Mouse (Mus musculus) spleen, adult 12 weeks (tissue): ENCODE measurements at regions not wholly inside any gene's neighbourhood (a gene's known extent, or its start where the extent isn't known, plus 50 kb on each side); places are given as distances from the start of the nearest gene placed in this dataset.

ENCODE experiments used
- DNase-seq: peaks from one replicate; pipeline ENCODE4 v3.0.0; 2022; ENCODE audit warnings: low spot score

DNA sequence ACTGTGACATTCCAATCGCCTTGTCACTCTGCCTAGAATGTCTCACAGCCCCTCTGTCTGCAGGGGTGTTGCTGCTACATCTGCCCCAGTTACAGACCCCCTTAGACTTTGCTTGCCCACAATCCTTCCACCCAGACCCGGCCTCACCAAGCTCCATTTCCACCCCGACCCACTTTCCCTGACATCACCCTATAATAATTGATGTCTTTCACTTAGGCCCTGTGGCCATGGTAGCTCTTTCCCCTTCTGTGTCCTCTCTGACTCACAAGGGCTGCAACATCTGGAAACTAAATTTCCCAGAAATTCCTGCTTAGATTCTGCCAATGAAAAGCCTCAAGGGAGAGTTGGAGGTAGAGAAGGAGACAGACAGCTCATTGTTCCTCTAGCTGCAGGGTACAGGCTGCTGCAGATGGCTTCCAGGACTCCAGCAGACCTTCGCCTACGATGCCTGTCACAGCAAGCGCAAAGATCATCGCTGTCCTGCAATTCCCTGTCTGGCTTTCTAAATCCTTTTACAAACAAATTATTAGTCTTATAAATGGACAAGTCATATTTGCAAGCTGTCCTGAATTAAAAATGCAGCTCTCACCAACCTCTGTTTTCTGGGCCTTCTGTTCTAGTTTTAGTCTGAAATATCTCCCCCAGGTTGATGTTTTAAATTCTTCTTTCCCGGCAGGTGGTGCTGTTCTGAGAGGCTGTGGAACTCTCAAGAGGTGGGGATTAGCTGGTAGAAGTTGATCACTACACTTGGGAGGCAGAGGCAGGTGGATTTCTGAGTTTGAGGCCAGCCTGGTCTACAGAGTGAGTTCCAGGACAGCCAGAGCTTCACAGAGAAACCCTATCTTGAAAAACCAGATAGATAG lies 104.9 kb upstream of the Oxgr1 start:
- DNase-seq: no peak

DNA sequence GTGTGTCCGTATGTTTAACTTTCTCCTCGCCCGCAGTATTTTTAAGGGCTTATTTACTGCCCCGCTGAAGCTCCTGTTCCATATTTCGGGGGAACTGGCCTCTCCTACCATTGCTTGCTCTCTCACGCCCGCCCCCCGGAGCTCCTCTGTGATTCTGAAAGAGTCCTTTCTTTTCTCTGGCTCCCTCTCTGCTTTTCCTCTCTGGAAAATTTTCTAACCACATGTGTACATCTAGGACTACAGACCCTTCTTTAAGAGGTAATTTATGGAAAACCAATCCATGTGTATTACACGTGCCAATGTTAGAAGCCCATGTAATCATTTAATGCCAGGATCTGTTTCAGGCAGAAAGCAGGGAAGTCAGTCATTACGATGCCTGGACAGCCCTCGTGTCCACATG lies 106.6 kb upstream of the Oxgr1 start:
- no peak for DNase-seq

DNA sequence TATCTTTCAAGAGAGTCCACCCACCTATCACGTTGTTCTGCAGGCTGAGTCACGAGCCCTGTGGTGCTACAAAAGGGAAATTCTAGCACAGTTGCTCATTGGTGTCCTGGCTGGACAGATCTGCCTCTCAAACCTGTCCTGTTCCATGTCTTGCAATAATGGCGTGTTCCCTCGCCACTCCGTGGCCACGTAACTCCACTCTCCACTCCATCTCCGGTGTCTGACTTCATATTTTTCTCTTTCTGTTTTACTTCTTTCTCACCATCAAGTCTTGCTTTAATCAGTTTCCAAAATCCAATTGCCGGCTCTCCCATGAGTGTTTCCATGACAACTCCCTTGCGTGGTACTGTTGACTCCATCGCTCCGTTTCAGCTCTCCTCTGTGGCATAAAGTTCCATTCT lies 107.1 kb upstream of the Oxgr1 start:
- no peak for DNase-seq

- DNase-seq: no peak
These were observed 108.4 kb upstream of the Oxgr1 start for GRCm38 (mm10) chr14:120150589-120150988.

DNA sequence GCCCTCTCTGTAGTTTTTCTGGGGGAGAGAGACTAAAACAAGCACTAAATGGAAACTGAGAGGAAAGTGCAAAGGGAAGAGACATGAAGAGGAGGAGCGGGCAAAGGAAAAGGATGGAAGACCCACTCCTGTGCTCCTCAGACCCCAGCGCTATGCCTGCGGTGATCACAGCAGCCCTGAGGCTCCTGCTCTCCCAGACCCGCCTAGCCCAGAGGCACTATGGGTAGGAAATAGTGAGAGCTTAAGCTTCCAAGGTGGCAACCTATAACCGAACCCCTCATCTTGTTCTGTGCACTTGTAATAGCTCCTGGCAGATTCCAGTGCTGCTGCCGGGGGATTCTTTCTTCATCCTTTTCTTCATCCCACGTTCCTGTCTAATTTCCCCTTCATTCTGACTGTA lies 112.2 kb upstream of the Oxgr1 start:
- DNase-seq: no peak

DNA sequence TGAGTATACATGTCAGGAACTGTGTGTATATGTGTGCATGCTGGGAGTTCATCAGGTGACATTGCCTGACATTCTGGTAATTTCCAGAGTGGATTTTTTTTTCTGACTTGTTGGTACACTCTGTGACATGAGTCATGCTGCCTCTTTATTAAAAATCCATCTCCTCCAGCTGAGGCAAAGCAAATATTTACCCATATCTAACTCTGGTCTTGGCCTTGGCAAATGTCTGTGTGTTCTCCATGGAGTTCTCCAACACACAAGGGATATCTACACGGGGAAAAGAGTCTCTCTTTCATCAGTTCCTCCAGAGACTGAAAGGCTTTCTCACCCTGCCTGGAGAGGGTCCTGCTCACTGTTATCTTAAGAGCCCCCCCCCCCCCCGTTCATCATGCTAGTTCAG lies 111.3 kb upstream of the Mbnl2 start:
- DNase-seq: no peak

DNA sequence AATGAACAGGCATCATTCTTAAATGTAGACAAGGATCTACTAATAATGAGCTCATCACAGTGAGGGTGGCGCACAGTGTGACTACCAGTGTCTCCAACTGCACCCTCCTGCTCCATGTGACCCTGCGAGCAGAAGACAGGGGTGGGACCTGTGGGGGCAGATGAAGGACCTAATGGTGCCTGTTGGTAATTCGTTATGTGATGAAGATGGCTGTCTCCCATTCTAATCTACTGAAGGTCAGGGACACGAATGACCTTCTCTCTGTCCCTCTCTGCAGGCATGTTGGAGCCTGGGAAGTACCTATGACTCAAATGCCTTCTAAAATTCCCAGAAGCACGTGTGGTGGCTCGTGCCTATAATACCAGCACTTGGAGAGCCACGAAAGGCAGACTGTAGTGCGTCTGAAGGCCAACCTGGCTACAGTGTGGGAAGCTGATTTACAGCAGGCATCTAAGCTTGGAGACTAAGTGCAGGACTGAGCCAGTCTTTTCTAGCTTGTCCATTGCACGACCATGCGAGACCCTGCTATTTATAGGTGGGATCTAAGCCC lies 109.9 kb upstream of the Mbnl2 start:
- no peak for DNase-seq

GRCm38 (mm10) chr14:120170733-120171132 lies 104.7 kb upstream of the Mbnl2 start:
- no peak for DNase-seq

GRCm38 (mm10) chr14:120172058-120172457 lies 103.4 kb upstream of the Mbnl2 start:
- no peak for DNase-seq

- DNase-seq: no peak
These were observed 102.6 kb upstream of the Mbnl2 start for GRCm38 (mm10) chr14:120172844-120173243.

- DNase-seq: no peak
These were observed 100.9 kb upstream of the Mbnl2 start for GRCm38 (mm10) chr14:120174615-120175014.

DNA sequence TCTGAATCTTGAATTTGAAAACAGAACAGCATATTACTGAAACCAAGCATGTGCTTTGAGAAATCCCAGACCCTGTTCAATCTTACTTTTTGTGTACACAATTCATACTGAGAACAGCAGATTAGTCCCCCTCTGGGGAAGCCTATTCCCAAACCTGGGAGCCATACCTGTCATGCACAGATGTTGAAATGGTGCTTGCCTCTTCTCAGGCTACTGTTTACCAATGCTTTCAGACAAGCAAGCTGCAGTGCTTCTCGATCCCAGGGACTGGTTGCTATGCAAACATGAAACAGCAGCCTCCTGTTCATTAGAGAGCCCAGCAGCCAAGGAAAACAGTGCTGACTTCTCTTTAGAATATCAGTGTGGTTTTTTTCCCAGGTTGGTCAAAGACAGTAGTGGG lies 80.3 kb upstream of the Mbnl2 start:
- DNase-seq: no peak

DNA sequence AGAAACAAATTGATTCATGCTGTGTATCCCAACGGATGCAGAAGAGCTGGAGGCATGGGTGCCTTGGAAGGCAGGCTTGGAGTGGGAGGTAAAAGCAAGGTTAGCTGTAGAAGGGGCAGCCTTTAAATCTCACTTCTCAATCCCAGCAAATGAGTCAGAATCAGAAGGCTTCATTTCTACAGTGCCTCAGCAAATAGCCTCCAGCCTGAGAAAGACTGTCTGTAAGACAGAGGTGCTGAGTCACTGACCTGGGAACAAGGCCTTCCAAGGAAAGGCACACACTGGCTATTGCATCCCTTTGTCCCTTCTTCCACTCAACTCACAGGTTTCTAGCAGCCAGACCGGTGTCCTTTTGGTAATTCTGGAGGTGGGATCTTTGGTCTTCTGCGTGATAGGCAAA lies 63.7 kb upstream of the Mbnl2 start:
- no peak for DNase-seq

DNA sequence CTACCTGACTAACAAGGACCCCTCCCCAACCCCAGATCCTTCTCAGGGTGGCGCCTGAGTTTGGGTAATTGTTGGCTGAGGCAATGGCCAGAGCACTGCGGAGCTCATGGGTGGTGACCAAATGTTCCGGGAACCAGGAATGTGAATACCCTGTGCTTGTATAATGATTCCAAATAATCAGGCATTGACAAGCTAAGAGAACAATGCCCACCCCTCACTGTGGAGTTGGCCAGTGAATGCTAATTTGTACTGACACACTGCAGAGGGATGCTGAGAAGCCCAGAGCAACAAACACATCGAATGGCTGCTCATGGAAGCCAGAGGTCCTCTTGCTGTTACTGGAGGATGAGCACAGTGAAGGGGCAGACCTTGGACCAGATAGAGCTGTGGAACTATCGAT lies 62.8 kb upstream of the Mbnl2 start:
- DNase-seq: no peak

DNA sequence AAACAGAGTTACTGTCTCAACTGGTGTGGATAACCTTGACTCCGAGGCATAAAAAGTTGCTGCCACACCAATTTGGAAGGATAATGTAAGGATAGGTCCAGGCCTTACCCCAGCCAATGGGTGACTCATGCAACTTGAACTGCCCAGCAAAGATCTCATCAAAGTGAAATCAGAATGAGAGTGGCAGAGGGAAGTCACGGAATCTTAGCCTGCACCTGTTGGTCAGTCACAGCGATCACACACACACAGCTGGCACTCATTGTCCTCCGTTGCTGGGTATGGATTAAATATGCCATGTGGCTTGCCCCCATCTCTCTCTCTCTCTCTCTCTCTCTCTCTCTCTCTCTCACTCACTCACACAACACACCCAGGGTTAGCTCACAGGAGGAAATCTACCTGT lies 56.2 kb upstream of the Mbnl2 start:
- no peak for DNase-seq

DNA sequence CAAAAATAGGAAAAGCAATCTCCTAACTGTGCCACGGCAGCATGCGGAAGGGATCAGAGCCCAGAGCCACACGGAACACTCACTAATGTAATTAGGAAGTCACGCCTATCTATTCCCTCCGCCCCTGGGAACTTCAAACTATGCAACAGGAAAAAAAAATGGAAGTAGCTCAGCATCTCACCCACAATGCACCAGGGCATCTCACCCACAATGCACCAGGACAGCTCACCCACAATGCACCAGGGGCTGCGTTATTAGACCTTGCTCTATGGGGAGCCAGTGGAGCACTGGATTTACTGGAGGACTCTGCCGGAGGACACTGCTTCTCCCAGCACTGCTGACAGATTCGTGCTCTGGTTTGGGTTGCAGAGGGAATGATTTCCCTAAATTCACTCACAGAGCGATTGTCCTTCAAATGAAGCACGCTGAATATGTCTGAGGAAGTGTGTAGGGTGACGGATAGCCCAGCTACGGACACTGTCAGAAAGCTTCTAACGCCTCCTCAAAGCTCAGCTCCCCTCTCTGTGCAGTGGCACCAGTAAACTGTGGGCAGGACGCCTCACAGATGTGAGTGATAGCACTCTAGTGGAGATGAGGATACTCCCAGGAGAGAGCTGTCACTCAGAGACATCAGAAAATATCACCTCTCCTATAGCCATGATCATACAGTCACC lies 51.8 kb upstream of the Mbnl2 start:
- no peak for DNase-seq

- no peak for DNase-seq
These were observed 51.1 kb upstream of the Mbnl2 start for GRCm38 (mm10) chr14:120224202-120224846.

GRCm38 (mm10) chr14:120225657-120226056 lies 49.8 kb upstream of the Mbnl2 start:
- DNase-seq: no peak
